Mouse (Mus musculus) C2C12 (cell line): Measurements from ENCODE around the gene Olfr975.
"Not testable (repeated sequence)": the region's sequence is repeated elsewhere in the genome, so short reads cannot be mapped to it uniquely, and the experiment has no call there.

Experiments
- CEBPB ChIP-seq: IDR thresholded peaks from one replicate; pipeline ENCODE4 v1.6.1; 2011; ENCODE audit warnings: low read depth, mild to moderate bottlenecking, control low read depth, moderate library complexity
- CTCF ChIP-seq: IDR thresholded peaks from one replicate; pipeline ENCODE4 v1.5.1; 2011; ENCODE audit not compliant: control insufficient read depth, insufficient read depth, insufficient read length
- MAX ChIP-seq: IDR thresholded peaks from one replicate; pipeline ENCODE4 v1.6.1; 2011; ENCODE audit warnings: mild to moderate bottlenecking, control low read depth
- MYOD1 ChIP-seq: IDR thresholded peaks from one replicate; pipeline ENCODE4 v1.6.1; 2011; ENCODE audit warnings: low read depth; ENCODE audit not compliant: control insufficient read depth, insufficient read length
- MYOG ChIP-seq: IDR thresholded peaks from one replicate; pipeline ENCODE4 v1.6.1; 2011; ENCODE audit not compliant: control insufficient read depth, insufficient read length; ENCODE audit errors: extremely low read depth
- USF1 ChIP-seq: IDR thresholded peaks from one replicate; pipeline ENCODE4 v1.6.1; 2011; ENCODE audit warnings: low read depth, mild to moderate bottlenecking, control low read depth, moderate library complexity

DNA sequence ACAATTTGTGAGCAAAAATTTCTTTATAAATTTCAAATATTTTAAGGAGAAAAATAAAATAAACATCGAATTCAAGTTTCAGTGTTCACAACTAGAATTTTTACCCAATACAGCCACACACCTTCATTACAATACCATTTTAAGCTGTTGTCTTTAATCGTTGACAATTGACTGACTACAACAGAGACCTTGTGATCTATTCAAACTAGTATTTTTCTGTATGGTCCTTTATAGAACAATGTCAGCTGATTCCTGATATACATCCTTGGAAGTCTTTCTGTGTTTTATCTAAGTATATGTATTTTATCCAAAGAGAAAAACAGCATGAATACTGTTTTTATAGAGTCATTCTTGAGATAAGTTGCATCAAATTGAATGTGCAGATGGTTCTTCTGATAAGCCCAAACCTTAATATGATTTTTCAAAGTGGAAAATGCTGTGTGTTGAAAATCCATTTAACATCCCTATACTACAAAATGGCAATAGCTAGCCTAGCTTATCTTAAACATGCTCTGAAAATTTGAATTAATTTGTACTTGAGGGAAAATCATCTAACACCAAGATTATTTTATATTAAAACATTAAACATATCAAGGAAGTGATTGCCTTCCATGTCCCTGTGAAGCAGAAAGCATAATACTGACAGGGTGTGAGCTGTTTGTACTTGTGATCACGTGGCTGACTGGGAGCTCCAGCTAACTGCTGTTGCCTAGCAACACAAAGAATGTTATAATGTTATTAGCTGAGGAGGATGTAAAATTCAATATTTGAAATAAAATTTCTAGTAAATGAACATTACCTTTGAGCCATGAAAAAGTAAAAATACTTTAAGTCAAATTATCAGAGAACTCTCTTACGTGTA is 23.6 kb downstream of the Olfr975 start:
- TF ChIP-seq CTCF, USF1, MYOG, MYOD1, CEBPB, MAX: not testable (repeated sequence)
